Mouse (Mus musculus): ENCODE measurements around the gene Psmc1.

Psmc1 gene

DNA sequence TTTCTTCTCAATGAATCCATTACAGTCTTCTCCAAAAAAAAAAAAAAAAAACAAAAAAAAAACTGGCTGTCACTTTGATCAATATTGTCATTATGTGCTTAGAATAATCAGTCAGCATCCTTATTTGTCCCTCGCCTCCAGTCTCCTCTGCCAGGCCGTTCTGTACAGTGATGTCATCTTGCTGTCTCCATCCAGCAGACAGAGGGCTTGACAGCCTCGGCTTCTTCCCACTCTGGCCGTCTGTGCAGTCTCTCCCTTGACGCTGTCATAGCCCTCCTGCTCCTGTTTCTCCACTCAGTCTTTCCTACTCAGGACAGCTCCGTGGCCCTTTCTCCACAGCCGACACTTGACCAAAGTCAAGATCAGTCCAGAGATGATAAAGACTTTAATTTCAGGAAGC, 62.5 kb downstream of the Psmc1 start:
- DNase-seq (ENCODE audit: low spot score), result no peak
